Mouse (Mus musculus): Measurements from ENCODE around the gene Rtl4. TPM values are rescaled to one million over a fixed set of nuclear protein-coding genes. Genes with fewer than 3 reads are reported as not detected.

Rtl4 gene
- total RNA-seq (2021): 1 to 10 TPM; 3.3 to 4.5 TPM
- long read RNA-seq, experiment 1, partial matches to known transcripts: 1 of 2 reads
- long read RNA-seq, experiment 1, other reads (novel, unspliced or antisense): 1 of 2 reads
- long read RNA-seq, experiment 2, partial matches to known transcripts: 0 of 2 reads
- long read RNA-seq, experiment 2, other reads (novel, unspliced or antisense): 2 of 2 reads

DNA sequence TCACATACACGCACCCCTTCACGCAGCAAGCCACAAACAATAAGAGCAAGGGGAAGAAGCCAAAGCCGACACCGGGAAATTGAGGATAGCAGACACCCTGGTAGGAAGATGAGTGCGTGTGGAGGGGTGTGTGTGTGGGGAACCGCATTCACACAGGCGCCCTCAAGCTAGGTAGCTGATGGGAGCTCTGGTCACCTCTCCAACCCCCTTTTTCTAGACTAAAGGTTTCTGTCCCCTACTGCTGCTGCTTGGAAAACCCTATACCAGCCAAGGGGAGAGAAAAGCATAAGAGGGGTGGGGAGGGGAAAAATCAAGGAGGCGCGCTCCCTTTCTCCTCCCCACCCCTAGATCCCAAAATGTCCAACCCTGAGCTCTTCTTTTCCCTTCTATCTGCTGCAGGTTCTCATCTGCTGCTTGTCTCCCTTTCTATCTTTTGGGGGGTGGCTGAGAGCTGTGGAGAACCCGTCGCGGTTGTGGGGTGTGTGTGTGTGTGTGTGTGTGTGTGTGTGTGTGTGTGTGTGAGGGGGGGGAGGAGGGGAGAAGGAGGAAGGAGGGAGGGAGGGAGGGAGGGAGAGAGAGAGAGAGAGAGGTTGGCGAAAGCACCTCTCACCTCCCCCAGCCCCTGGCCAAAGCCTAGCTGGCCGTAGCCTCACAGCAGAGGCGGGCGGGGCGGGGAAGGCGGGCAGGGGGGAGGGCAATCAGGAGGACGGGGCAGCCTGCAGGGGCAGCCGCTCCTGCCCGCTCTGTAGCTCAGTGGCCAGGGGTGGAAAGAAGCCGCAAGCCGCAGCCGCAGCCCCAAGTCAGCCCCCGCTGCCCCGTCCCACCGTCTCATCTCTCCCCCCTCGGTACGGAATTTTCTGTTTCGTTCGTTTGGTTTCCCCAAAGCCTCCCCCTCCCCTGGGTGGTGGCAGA, at the start of gene Rtl4:
TSS of gene Rtl4 (plus strand) at position 701 of the 912 bp plus-strand sequence.
- peak in 1 of 2 experiments; percentile 6 for DNase-seq (ENCODE audit: low spot score in 2 of 2)

DNA sequence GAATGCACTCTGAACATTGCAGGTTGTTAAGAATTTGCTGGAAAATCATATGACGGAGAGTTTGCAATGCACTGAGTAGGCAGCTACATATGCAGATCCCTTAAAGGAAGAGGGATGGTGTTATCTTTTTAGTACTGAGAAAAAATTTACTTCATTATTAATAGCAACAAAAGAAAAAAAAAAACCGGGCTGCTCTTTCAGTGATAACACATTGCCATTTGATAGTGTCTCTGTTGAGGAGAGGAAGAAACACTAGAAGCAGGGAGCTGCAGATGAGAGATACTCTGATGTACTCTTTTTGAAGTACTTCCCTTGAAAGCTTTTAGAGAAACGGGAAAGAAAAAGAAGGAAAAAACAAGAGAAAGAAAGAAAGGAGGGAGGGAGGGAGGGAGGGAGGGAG, 44.0 kb upstream of the Rtl4 start:
- DNase-seq (ENCODE audit: low spot score in 2 of 2): no peak

DNA sequence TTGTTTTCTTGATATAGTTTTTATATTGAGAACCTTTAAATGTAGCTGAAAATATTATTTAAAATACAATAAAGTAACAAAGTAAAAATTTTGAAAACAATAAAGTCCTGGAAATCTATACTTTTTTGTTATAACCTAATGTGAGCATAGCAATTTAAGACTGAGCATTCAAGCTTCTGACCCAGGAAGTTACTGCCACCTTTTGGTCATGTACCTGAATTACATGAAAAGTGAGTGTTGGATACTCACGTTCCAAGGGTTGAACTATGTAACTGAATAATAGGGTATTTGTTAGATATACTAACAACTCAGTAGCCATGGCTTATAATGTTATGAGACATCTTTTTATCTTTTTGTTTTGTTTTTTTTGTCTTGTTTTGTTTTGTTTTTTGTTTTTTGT, 43.3 kb upstream of the Rtl4 start:
- no peak for DNase-seq (ENCODE audit: low spot score in 2 of 2)

DNA sequence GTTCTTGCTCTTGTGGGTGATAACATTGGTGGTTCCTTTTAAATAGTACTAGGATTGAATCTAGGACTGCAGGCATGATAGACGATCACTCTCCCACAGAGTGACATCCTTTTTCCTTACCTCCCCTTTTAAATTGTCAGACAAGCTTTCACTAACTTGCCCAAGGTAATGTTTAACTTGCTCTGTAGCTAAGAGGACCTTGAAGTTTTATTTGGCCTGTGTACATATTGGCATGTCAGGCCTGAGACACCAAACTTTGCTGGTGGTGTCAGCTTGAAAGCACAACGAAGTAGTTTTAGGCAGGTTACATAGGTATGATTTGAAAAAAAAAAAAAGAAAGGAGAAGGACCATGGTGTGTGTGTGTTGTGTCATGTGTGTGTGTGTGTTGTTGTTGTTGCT, 36.5 kb upstream of the Rtl4 start:
- DNase-seq (ENCODE audit: low spot score in 2 of 2): no peak

DNA sequence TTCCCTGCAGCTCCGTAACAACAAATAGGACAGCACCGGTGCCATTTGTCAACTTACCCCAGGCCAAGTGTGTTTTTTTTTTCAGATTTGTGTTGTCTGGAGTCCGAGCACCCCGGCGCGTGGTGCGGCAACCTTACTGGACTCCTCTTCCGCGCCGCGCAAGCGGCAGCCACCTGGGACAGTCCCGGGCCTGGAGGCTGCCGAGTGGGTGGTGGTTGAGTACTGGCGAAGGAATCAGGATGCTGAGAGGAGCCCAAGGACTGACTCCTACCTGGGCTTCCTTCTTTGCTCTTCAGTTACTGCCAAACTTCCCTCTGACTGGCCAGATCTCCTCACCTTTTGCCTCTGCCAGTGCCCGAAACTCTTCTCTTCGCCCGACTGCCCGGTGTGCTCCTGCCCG, 965 bp upstream of the Rtl4 start:
- DNase-seq (ENCODE audit: low spot score in 2 of 2): peak in 1 of 2 experiments; percentile 4

DNA sequence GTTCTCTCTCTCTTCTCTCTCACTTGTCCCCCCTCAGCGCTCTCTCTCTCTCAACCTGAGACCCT, 733 bp upstream of the Rtl4 start, which contains the start of gene Trpc5:
TSS of gene Trpc5 (minus strand) at position 39 of the 65 bp plus-strand sequence.
- no peak for DNase-seq (ENCODE audit: low spot score in 2 of 2)

DNA sequence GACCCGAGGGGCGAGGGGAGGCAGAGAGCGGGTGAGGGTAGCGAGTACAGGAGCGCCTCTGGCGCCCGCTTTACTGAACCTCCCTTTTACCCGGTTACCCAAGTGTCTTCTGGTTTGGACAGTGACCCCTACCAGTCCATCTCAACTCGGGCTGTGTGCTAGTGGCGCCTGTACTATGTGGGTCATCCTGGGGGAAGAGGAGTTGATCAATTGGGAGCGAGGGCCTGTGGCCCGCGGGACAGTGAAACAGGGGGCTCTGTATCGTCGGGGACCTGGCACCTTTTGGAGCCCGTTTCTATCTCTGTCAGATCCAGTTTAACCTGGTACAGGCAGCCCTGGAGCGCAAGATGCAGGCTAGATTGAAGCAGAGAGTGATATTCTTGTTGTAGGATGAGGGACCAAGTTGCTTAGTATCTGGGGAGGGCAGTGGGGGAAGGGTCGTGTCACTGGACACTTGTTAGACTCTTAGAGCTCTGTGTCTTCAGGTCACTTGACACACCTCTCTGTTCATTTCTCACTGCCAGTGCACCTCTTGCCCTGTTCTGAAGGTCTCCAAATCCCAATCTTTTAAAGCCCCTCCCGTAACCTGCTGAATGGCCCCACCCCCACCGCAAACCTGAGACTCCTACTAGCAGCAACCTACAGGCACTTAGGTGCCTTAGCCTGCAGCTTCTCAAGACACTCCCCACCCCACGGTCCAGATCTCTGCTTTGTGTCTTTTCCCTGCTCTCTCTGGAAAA, 582 bp downstream of the Rtl4 start:
- peak in 1 of 2 experiments; percentile 27 for DNase-seq (ENCODE audit: low spot score in 2 of 2)

DNA sequence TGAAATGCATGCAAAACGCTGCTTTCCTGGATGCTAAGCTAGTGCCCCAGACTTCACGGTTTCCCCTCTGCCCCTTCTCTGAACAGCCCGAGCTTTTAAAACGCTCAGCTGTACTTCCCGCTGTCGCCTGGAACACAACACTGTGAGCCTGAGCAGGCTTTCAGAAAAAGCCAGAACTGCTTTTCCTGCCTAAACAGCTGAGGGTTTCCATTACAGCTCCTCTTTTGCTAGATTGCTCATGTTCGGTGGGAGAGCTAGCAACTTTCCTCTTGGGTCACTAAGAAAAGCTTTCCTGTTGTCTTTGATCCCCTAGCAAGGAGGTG, 1.1 kb downstream of the Rtl4 start:
- peak in 1 of 2 experiments; percentile 26 for DNase-seq (ENCODE audit: low spot score in 2 of 2)

DNA sequence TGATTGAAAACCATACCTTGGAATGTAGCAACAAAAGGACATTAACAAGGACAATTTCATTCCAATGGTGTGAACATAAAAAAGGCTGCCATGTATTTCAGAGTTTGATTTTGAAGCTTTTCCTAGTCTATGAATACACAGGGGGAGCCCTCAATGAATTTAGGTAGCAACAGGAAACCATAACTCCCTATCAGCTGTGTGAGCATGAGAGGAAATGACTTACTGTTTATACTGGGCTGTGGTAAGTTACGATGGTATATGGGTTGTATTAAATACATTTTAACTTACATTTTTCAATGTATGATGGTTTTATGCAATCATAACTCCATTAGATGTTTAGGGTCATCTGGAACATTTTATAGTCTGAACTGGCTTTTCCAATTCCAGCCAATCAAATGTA, 27.6 kb downstream of the Rtl4 start:
- no peak for DNase-seq (ENCODE audit: low spot score in 2 of 2)

DNA sequence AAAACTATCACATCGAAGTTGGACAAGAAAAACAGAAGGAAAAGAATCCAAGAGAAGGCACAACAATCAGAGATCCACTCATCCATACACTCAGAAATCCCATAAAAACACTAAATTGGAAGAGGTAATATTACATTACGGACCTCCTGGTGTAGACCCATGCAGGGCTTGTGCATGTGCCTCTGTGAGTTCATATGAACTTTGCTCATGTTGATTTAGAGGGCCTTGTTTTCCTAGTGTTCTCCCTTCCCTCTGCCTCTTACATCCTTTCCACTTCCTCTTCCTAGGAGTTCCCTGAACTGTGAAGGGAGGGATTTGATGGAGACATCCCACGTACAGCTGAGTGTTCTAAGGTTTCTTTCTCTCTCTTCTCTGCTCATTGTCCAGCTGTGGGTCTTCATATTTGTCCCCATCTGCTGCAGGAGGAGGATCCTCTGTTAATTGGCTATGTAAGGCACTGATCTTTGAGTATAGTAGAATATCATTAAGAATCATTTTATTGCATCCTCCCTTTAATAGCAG, 58.9 kb downstream of the Rtl4 start:
- no peak for DNase-seq (ENCODE audit: low spot score in 2 of 2)

DNA sequence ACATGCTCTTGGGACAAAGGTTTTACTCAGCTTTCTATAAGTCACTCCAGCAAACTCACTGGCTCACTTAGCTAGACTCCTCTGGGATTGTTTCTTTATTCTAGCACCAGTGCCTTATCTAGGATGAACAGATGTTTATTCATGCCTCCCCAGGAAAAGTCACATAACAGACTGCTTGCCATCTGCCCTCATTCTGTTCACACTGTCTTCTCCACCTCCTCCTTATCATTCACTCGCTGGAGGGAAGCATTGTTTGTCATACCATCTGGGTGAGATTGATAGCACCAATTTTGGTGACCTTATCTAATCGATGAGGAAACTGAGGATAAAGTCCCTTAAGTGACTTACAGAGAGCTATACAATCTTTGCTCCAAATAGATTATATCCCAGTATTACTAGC, 298.3 kb downstream of the Rtl4 start:
- DNase-seq (ENCODE audit: low spot score in 2 of 2): peak in 1 of 2 experiments; percentile 18

DNA sequence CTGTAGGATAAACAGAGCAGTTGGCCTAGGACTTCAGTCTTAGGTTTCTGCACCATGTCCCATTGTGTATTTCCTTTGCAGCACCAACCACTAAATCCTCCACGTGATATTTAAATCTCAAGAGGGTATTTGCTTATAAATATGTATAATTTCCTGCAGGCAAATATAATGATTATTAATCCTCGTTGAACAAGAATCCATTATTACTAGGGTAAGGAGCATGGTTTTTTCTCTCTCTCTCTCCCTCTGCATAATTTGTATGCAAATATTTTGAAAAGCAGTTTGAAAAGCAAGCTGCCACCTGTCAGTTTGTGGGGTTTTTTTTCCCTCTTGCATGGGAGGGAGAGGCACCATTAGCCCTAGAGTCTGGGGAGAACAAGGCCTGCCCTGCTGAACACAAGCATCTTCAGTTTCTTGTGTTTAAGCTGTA, 376.8 kb downstream of the Rtl4 start:
- peak in 1 of 2 experiments; percentile 1 for DNase-seq (ENCODE audit: low spot score in 2 of 2)

DNA sequence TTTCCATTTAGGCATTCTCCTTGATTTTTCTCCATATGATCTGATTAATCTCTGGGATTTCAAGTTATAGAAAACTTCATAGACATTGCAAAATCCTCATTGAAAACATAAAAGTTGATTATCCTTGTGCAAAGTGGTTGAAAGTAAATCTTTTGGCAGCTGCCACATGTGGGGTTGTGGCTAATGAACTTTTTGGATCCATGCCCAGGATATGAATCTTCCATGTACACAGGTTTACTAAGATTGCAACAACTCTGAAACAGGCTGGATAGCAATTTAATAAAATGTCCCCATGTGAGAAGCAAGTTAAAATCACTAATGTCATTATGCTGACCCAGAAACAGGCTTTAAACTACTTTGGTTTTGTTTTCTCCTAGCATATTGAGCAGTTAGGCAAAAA, 401.1 kb downstream of the Rtl4 start:
- no peak for DNase-seq (ENCODE audit: low spot score in 2 of 2)

DNA sequence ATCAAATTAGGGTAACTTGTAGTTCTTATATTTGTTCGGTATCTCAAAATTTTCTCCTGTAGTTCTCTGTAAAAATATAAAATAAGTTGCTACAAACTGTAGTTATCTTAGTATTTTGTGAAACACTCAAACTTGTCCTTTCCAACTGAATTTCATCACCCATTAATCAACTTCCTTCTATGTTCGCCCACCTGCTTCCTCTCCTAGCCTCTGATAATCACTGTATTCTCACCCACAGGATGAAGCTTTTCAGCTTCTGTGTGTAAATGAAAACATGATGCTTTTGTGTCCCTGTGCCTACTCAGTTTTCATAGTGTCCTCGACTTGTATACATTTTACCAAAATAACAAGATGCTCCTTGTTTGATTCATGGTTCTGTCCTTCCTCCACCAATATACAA, 401.7 kb downstream of the Rtl4 start:
- DNase-seq (ENCODE audit: low spot score in 2 of 2): no peak

DNA sequence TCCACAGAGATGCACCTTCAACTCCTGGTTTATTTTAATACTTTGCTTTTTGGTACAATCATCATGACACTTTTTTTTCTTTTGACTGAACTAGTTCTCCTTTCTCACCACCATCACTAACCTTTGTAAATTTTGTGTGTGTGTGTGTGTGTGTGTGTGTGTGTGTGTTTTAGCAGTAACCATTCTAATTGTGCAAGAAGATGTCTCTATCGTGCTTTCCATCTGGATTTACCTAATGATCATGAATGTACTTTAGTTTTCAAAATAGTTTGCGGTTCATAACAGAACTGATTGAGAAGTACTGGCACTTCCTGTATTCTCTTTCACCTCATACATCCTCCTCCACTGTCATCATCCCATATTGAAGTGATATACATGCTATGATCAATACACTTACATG, 402.3 kb downstream of the Rtl4 start:
- DNase-seq (ENCODE audit: low spot score in 2 of 2): no peak

Small RNA genes lying within 50 kb of the gene (microRNA-seq; reads per million reads assigned to microRNA genes)
- gene Mir3472: 0 reads per million in 2 experiments

Other genes with a start within 250 kb of the Rtl4 start
- gene Trpc5os, start 232.3 kb upstream of the Rtl4 start, total RNA-seq (2021): not detected
- 10 to 100 TPM; 35.7 to 39.4 TPM for gene Trpc5, start 727 bp upstream of the Rtl4 start, total RNA-seq (2021)